Mouse (Mus musculus) G1E (cell line): ENCODE data around the gene Tasp1.

ENCODE experiments used
- CTCF ChIP-seq: IDR thresholded peaks from 2 replicates; pipeline ENCODE4 v1.5.1; 2012; ENCODE audit warnings: low read depth, low read length, inconsistent platforms, mixed read lengths
- GATA1 ChIP-seq: IDR thresholded peaks from 2 replicates; pipeline ENCODE4 v1.6.1; 2012; ENCODE audit warnings: borderline replicate concordance, low read length, inconsistent platforms, mixed read lengths
- GATA2 ChIP-seq: IDR thresholded peaks from 2 replicates; pipeline ENCODE4 v1.6.1; 2012; ENCODE audit warnings: low read depth, low read length, inconsistent platforms, borderline replicate concordance
- POLR2AphosphoS5 ChIP-seq: IDR thresholded peaks from 2 replicates; pipeline ENCODE4 v1.6.1; 2012; ENCODE audit warnings: low read depth, low read length, inconsistent platforms; ENCODE audit not compliant: insufficient replicate concordance
- TAL1 ChIP-seq: conservative IDR thresholded peaks from 2 replicates; pipeline ENCODE4 v1.6.1; 2012; ENCODE audit warnings: low read depth, low read length, inconsistent platforms, mixed read lengths

GRCm38 (mm10) chr2:139906441-139907157 is 160.0 kb downstream of the Tasp1 start:
- TF ChIP-seq CTCF (no peak), GATA1 (no peak), TAL1 (no peak), POLR2AphosphoS5 (no peak), GATA2 (no peak)
